Mouse (Mus musculus) liver, adult 2 months (tissue): ENCODE data around the gene Gm3625. TPM values are rescaled to one million over a fixed set of nuclear protein-coding genes. Genes with fewer than 3 reads are reported as not detected.
"Not testable (repeated sequence)": the region's sequence is repeated elsewhere in the genome, so short reads cannot be mapped to it uniquely, and the experiment has no call there.

Experiments
- DNase-seq: peaks from one replicate; pipeline ENCODE4 v3.0.0-alpha.2; 2011; ENCODE audit warnings: low read depth, low spot score; ENCODE audit errors: extremely low read depth
- H3K27ac ChIP-seq: fragments of 200-500 bp; replicated peaks from 2 replicates; pipeline ENCODE4 v1.5.1; 2012; ENCODE audit warnings: low read depth, mild to moderate bottlenecking, control low read depth, inconsistent platforms, low read length; ENCODE audit not compliant: insufficient read depth
- H3K27me3 ChIP-seq: fragments of 200-500 bp; 2 replicates; pipeline ENCODE4 v1.6.1; 2012; ENCODE audit warnings: mild to moderate bottlenecking, moderate library complexity, low read length, inconsistent platforms; ENCODE audit not compliant: control insufficient read depth, insufficient read depth
- H3K36me3 ChIP-seq: fragments of 200-500 bp; 2 replicates; pipeline ENCODE4 v1.6.1; 2012; ENCODE audit warnings: low read length, inconsistent platforms; ENCODE audit not compliant: control insufficient read depth, insufficient read depth
- H3K4me1 ChIP-seq: fragments of 200-500 bp; 2 replicates; pipeline ENCODE4 v1.6.1; 2011; ENCODE audit warnings: low read length; ENCODE audit not compliant: control insufficient read depth, insufficient read depth
- H3K4me3 ChIP-seq: fragments of 200-500 bp; 2 replicates; pipeline ENCODE4 v1.5.1; 2011; ENCODE audit warnings: low read depth, mild to moderate bottlenecking, control low read depth, low read length, moderate library complexity; ENCODE audit not compliant: insufficient read depth
- H3K79me2 ChIP-seq: fragments of 200-500 bp; 2 replicates; pipeline ENCODE4 v1.6.1; 2012; ENCODE audit warnings: inconsistent platforms, mild to moderate bottlenecking, low read length, moderate library complexity; ENCODE audit not compliant: control insufficient read depth, insufficient read depth
- H3K9ac ChIP-seq: fragments of 200-500 bp; 2 replicates; pipeline ENCODE4 v1.6.1; 2012; ENCODE audit warnings: low read depth, mild to moderate bottlenecking, control low read depth, inconsistent platforms, low read length
- CTCF ChIP-seq: fragments of 200-500 bp; IDR thresholded peaks from 2 replicates; pipeline ENCODE4 v1.5.1; 2011; ENCODE audit warnings: low read depth, low read length, control low read depth
- POLR2A ChIP-seq: fragments of 200-500 bp; IDR thresholded peaks from 2 replicates; pipeline ENCODE4 v1.6.1; 2011; ENCODE audit warnings: low read length, control low read depth; ENCODE audit not compliant: insufficient read depth; ENCODE audit errors: extremely low read depth
- WGBS: fragments of 180-500 bp; shearing (Covaris S2); methylation state at CpG from one replicate; pipeline ENCODE4 v1.1.7; 2018; 5-methylcytosine and 5-hydroxymethylcytosine counted together
- polyA plus RNA-seq: library from polyadenylated mRNA; depleted of rRNA; stranded (reverse); fragments of >200 nt; gene quantifications from 2 replicates; pipeline ENCODE4 v1.2.3, GENCODE M21; 2012
- total RNA-seq: library from RNA; depleted of rRNA; stranded (reverse); fragments of >200 nt; gene quantifications from 2 replicates; pipeline ENCODE4 v1.2.3, GENCODE M21; 2014

Gm3625 gene
- total and polyA plus RNA-seq, 2 experiments, result not detected

DNA sequence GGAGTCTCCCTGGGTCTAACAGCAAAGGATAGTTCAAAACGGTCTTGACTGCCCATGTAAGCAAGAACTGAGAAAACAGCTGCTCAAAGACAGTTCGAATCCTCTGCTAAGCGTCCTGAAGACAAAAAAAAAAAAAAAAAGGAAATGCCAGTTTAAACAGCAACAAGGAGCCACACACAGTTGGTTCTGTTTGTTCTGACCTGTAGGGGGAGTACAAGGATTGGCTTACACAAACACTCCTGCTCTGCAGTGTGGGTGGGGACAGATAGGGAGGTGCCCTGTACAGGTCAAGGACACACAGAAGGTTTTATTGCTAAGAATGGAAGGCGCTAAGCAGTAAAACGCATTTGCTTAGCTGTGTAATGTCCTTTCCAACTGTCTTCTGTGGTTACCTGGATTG is 20.9 kb downstream of the Gm3625 start:
- 14% methylated on average over 5 of the region's 5 CpGs for WGBS
- Histone ChIP-seq H3K27me3 (no peaks in the 10 kb centered on the region), H3K4me1 (0 out of 2 replicates have a peak, but pooled peaks cover 1% of the 10 kb centered on the region), H3K4me3 (no peak overlapping the region), H3K36me3 (no peaks in the 10 kb centered on the region), H3K9ac (no peak overlapping the region), H3K79me2 (no peaks in the 10 kb centered on the region), H3K27ac (no peak overlapping the region)
- DNase-seq, result peak; percentile 81
- TF ChIP-seq POLR2A, result no peak
- peak; percentile 61 for TF ChIP-seq CTCF

DNA sequence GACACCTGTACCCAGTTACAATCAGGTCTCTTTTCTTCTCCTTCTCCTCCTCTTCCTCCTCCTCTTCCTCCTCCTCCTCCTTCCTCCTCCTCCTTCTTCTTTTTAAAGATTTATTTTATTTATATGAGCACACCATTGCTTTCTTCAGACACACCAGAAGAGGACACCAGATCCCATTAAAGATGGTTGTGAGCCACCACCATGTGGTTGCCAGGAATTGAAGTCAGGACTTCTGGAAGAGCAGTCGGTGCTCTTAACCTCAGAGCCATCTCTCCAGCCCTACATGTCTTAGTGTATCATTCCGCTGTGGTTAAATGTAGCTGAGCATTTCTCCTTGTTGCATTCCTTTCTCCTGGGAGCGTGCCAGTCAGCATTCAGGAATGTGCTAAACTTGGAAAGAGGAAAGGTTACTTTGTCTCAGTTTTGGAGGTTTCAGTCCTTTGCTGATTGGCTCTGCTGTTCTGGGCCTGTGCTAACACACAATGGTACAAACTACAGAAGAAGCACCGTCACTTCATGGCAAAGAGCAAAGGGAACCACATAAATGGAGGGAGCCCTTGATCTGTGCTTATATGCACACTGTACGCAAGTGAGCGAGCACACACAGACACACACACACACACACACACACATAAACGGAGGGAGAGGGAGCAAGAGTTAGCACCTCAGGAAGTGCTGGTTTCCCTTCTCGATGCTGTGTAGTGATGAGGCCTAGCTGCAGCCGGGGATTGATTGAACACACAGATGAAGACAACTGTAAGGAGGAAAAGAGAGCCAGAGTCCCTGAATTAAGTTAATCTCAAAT is 34.0 kb downstream of the Gm3625 start:
- Histone ChIP-seq H3K79me2 (no peaks in the 10 kb centered on the region), H3K36me3 (no peaks in the 10 kb centered on the region), H3K4me3 (no peak overlapping the region), H3K4me1 (no peaks in the 10 kb centered on the region), H3K9ac (no peak overlapping the region), H3K27ac (no peak overlapping the region), H3K27me3 (no peaks in the 10 kb centered on the region)
- TF ChIP-seq CTCF (no peak), POLR2A (no peak)
- no peak for DNase-seq
- 72% methylated on average over 9 of the region's 9 CpGs for WGBS

DNA sequence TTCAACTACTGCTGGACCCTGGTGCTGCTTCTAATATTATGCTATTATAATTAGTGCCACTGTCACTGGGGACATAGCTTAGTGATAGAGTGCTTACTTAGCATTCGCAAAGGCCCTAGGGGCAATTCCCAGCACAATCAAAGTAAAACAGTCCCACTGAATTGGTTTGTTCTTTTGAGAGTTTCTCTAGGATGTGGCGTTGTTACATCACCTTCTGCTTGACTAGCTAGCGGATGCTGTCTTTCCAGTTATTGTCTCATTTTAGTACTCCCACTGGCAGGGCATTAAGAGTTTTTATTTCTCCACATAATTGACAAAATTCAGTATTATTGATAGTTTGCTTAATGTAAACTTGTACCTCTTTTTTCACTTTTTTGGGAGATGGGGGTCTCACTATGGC is 34.7 kb downstream of the Gm3625 start:
- no peaks in the 10 kb centered on the region for H3K79me2 ChIP-seq
- H3K36me3 ChIP-seq, result no peaks in the 10 kb centered on the region
- no peak overlapping the region for H3K27ac ChIP-seq
- TF ChIP-seq POLR2A, result no peak
- no peak for TF ChIP-seq CTCF
- 95% methylated on average over 3 of the region's 3 CpGs for WGBS
- no peak overlapping the region for H3K4me3 ChIP-seq
- H3K4me1 ChIP-seq, result no peaks in the 10 kb centered on the region
- H3K27me3 ChIP-seq, result no peaks in the 10 kb centered on the region
- no peak overlapping the region for H3K9ac ChIP-seq
- DNase-seq, result no peak

DNA sequence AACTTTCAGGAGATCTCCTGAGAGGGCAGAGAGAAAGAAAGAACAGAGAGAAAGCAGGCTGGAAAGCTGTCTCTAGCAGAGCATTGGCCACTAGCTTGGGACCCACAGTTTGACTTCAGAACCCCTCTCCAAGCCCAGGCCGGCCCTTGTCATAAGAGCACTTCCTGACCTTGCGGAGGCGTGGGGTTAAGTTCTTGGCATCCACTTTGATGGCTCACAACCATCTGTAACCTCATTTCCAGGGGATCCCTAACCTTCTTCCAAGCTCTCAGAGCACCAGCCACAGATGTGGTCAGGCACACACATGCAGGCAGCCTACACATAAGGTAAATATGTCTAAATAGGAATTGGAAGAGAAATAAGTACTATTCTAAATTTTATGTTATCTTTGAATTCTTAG is 35.3 kb downstream of the Gm3625 start:
- H3K4me3 ChIP-seq, result no peak overlapping the region
- no peak overlapping the region for H3K27ac ChIP-seq
- H3K9ac ChIP-seq, result no peak overlapping the region
- WGBS, result 73% methylated on average over 3 of the region's 3 CpGs
- no peak for TF ChIP-seq POLR2A
- H3K27me3 ChIP-seq, result no peaks in the 10 kb centered on the region
- DNase-seq, result no peak
- H3K79me2 ChIP-seq, result no peaks in the 10 kb centered on the region
- H3K36me3 ChIP-seq, result no peaks in the 10 kb centered on the region
- H3K4me1 ChIP-seq, result no peaks in the 10 kb centered on the region

DNA sequence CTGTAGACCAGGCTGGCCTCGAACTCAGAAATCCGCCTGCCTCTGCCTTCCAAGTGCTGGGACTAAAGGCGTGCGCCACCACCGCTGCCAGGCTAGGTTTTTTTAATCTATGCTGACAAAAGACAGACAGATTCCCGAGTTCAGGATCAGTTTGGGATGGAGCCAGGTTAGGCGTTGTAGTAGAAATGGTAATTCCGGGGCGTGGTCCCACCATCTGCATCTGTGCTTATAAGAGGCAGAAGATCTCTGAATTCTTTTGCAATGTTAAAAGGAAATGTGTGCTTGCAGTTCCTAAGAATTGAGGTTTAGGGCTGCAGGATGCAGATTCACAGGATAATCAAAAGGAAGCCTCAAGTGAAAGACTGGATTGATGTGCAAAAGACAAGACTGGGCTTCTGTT is 35.8 kb downstream of the Gm3625 start:
- H3K27ac ChIP-seq, result no peak overlapping the region
- H3K9ac ChIP-seq, result no peak overlapping the region
- no peak overlapping the region for H3K4me3 ChIP-seq
- H3K79me2 ChIP-seq, result no peaks in the 10 kb centered on the region
- H3K36me3 ChIP-seq, result no peaks in the 10 kb centered on the region
- 84% methylated on average over 9 of the region's 9 CpGs for WGBS
- DNase-seq, result no peak
- no peaks in the 10 kb centered on the region for H3K27me3 ChIP-seq
- no peaks in the 10 kb centered on the region for H3K4me1 ChIP-seq
- TF ChIP-seq CTCF (no peak), POLR2A (no peak)

DNA sequence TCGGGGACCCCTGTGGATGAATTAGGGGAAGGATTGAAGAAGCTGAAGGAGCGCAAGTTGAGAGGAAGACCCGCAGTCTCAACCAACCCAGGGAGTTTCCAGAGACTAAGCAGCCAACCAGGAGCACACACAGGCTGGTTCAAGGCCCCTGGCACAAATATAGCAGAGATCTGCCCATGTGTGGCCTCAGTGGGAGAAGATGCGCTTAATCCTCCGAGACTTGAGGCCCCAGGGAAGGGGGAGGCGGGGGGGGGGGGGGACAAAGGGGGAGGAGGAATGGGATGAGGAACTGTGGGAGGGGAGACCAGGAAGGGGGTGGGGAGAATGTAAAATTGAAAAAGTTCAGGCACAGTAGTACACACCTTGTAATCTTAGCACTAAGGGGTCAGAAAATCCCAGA is 37.3 kb downstream of the Gm3625 start:
- H3K9ac ChIP-seq, result no peak overlapping the region
- H3K4me3 ChIP-seq, result no peak overlapping the region
- no peaks in the 10 kb centered on the region for H3K27me3 ChIP-seq
- H3K79me2 ChIP-seq, result no peaks in the 10 kb centered on the region
- H3K4me1 ChIP-seq, result no peaks in the 10 kb centered on the region
- DNase-seq, result no peak
- WGBS, result 85% methylated on average over 6 of the region's 6 CpGs
- H3K36me3 ChIP-seq, result no peaks in the 10 kb centered on the region
- no peak overlapping the region for H3K27ac ChIP-seq
- no peak for TF ChIP-seq POLR2A
- TF ChIP-seq CTCF, result no peak

DNA sequence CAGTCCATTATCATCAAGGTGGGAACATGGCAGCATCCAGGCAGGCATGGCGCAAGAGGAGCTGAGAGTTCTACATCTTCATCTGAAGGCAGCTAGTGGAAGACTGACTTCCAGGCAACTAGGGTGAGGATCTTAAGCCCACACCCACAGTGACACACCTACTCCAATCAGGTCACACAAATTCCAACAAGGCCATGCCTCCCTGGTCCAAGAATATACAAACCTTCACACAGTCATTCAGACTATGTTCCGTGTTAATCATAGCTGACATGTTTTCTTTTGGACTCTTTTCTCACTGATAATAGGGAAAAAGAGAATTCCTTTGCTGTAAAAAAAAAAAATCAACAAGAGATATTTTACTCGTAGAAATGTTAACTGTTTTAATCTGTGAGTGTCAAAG is 39.0 kb downstream of the Gm3625 start:
- H3K27me3 ChIP-seq, H3K9ac ChIP-seq, H3K4me3 ChIP-seq, H3K4me1 ChIP-seq, H3K27ac ChIP-seq, H3K36me3 ChIP-seq, DNase-seq, H3K79me2 ChIP-seq: not testable (repeated sequence)
- WGBS, result 83% methylated on average over 3 of the region's 3 CpGs
